Mouse (Mus musculus): ENCODE measurements around the gene Arhgap19. TPM values are rescaled to one million over a fixed set of nuclear protein-coding genes. Genes with fewer than 3 reads are reported as not detected.

Arhgap19 gene
- polyA plus RNA-seq, 1 experiment from 2014 or later = 3.5 TPM

- ATAC-seq (ENCODE audit: low FRiP score, low TSS enrichment) (no peak), DNase-seq (ENCODE audit: low spot score) (no peak)
- TF ChIP-seq EP300 (optimal IDR thresholded peaks at IDR 0.05) (no peak), CTCF (IDR thresholded peaks at IDR 0.05; ENCODE audit: low read depth) (no peak)
- Histone ChIP-seq H3K36me3 (ENCODE audit: control insufficient read depth, insufficient read depth, low read length) (no peaks in the 10 kb centered on the region), H3K4me2 (replicated peaks; ENCODE audit: low read depth) (no peak overlapping the region), H3K4me3 (ENCODE audit: low read depth, low read length) (no peak overlapping the region), H3K27me3 (ENCODE audit: control insufficient read depth, insufficient read depth, low read length) (no peaks in the 10 kb centered on the region), H3K9me3 (ENCODE audit: control insufficient read depth, low read length) (no peaks in the 10 kb centered on the region), H3K4me1 (replicated peaks; ENCODE audit: control insufficient read depth, insufficient read depth) (no peaks in the 10 kb centered on the region), H3K27ac (replicated peaks) (no peak overlapping the region), H3K9ac (ENCODE audit: low read length) (no peak overlapping the region)
- WGBS = 68% methylated on average over 5 of the region's 5 CpGs
Measured at GRCm38 (mm10) chr19:41766628-41767027, 35.2 kb downstream of the Arhgap19 start.

GRCm38 (mm10) chr19:41763870-41764660, 37.8 kb downstream of the Arhgap19 start:
- H3K27me3 ChIP-seq (ENCODE audit: control insufficient read depth, insufficient read depth, low read length) = no peaks in the 10 kb centered on the region
- WGBS = 28% methylated on average over 12 of the region's 12 CpGs
- ATAC-seq (ENCODE audit: low FRiP score, low TSS enrichment) (peak; percentile 71), DNase-seq (ENCODE audit: low spot score) (peak; percentile 85)
- H3K9ac ChIP-seq (ENCODE audit: low read length) = no peak overlapping the region
- H3K4me3 ChIP-seq (ENCODE audit: low read depth, low read length) = no peak overlapping the region
- no peak overlapping the region for H3K27ac ChIP-seq (replicated peaks)
- H3K36me3 ChIP-seq (ENCODE audit: control insufficient read depth, insufficient read depth, low read length) = no peaks in the 10 kb centered on the region
- no peaks in the 10 kb centered on the region for H3K4me1 ChIP-seq (replicated peaks; ENCODE audit: control insufficient read depth, insufficient read depth)
- no peak overlapping the region for H3K4me2 ChIP-seq (replicated peaks; ENCODE audit: low read depth)
- peak; percentile 97 for TF ChIP-seq CTCF (IDR thresholded peaks at IDR 0.05; ENCODE audit: low read depth)
- no peak for TF ChIP-seq EP300 (optimal IDR thresholded peaks at IDR 0.05)
- H3K9me3 ChIP-seq (ENCODE audit: control insufficient read depth, low read length) = no peaks in the 10 kb centered on the region

- peak; percentile 58 for DNase-seq (ENCODE audit: low spot score)
- Histone ChIP-seq H3K4me2 (replicated peaks; ENCODE audit: low read depth) (no peak overlapping the region), H3K9me3 (ENCODE audit: control insufficient read depth, low read length) (no peaks in the 10 kb centered on the region), H3K27ac (replicated peaks) (no peak overlapping the region), H3K9ac (ENCODE audit: low read length) (no peak overlapping the region), H3K36me3 (ENCODE audit: control insufficient read depth, insufficient read depth, low read length) (no peaks in the 10 kb centered on the region), H3K4me3 (ENCODE audit: low read depth, low read length) (no peak overlapping the region), H3K27me3 (ENCODE audit: control insufficient read depth, insufficient read depth, low read length) (no peaks in the 10 kb centered on the region), H3K4me1 (replicated peaks; ENCODE audit: control insufficient read depth, insufficient read depth) (no peaks in the 10 kb centered on the region)
- TF ChIP-seq CTCF (IDR thresholded peaks at IDR 0.05; ENCODE audit: low read depth) (peak; percentile 79), EP300 (optimal IDR thresholded peaks at IDR 0.05) (no peak)
- ATAC-seq (ENCODE audit: low FRiP score, low TSS enrichment) = no peak
- 43% methylated on average over 9 of the region's 9 CpGs for WGBS
Measured at GRCm38 (mm10) chr19:41761529-41761928, 40.3 kb downstream of the Arhgap19 start.

GRCm38 (mm10) chr19:41759765-41760164, 42.1 kb downstream of the Arhgap19 start:
- DNase-seq (ENCODE audit: low spot score) (no peak), ATAC-seq (ENCODE audit: low FRiP score, low TSS enrichment) (no peak)
- no peak overlapping the region for H3K4me3 ChIP-seq (ENCODE audit: low read depth, low read length)
- H3K9me3 ChIP-seq (ENCODE audit: control insufficient read depth, low read length) = no peaks in the 10 kb centered on the region
- TF ChIP-seq EP300 (optimal IDR thresholded peaks at IDR 0.05) (no peak), CTCF (IDR thresholded peaks at IDR 0.05; ENCODE audit: low read depth) (0 out of 2 replicates have a peak, but pooled peaks have one; percentile 15)
- no peaks in the 10 kb centered on the region for H3K4me1 ChIP-seq (replicated peaks; ENCODE audit: control insufficient read depth, insufficient read depth)
- H3K9ac ChIP-seq (ENCODE audit: low read length) = no peak overlapping the region
- 81% methylated on average over 6 of the region's 6 CpGs for WGBS
- H3K4me2 ChIP-seq (replicated peaks; ENCODE audit: low read depth) = no peak overlapping the region
- H3K27me3 ChIP-seq (ENCODE audit: control insufficient read depth, insufficient read depth, low read length) = no peaks in the 10 kb centered on the region
- H3K36me3 ChIP-seq (ENCODE audit: control insufficient read depth, insufficient read depth, low read length) = no peaks in the 10 kb centered on the region
- H3K27ac ChIP-seq (replicated peaks) = no peak overlapping the region

GRCm38 (mm10) chr19:41759270-41759669, 42.6 kb downstream of the Arhgap19 start:
- H3K9me3 ChIP-seq (ENCODE audit: control insufficient read depth, low read length) = no peaks in the 10 kb centered on the region
- no peaks in the 10 kb centered on the region for H3K36me3 ChIP-seq (ENCODE audit: control insufficient read depth, insufficient read depth, low read length)
- DNase-seq (ENCODE audit: low spot score) (no peak), ATAC-seq (ENCODE audit: low FRiP score, low TSS enrichment) (no peak)
- H3K4me1 ChIP-seq (replicated peaks; ENCODE audit: control insufficient read depth, insufficient read depth) = no peaks in the 10 kb centered on the region
- H3K9ac ChIP-seq (ENCODE audit: low read length) = no peak overlapping the region
- no peak overlapping the region for H3K27ac ChIP-seq (replicated peaks)
- no peak overlapping the region for H3K4me2 ChIP-seq (replicated peaks; ENCODE audit: low read depth)
- TF ChIP-seq CTCF (IDR thresholded peaks at IDR 0.05; ENCODE audit: low read depth) (no peak), EP300 (optimal IDR thresholded peaks at IDR 0.05) (no peak)
- WGBS = 84% methylated on average over 5 of the region's 5 CpGs
- no peak overlapping the region for H3K4me3 ChIP-seq (ENCODE audit: low read depth, low read length)
- no peaks in the 10 kb centered on the region for H3K27me3 ChIP-seq (ENCODE audit: control insufficient read depth, insufficient read depth, low read length)

- H3K4me3 ChIP-seq (ENCODE audit: low read depth, low read length) = no peak overlapping the region
- no peak for DNase-seq (ENCODE audit: low spot score)
- no peaks in the 10 kb centered on the region for H3K36me3 ChIP-seq (ENCODE audit: control insufficient read depth, insufficient read depth, low read length)
- H3K4me2 ChIP-seq (replicated peaks; ENCODE audit: low read depth) = no peak overlapping the region
- H3K4me1 ChIP-seq (replicated peaks; ENCODE audit: control insufficient read depth, insufficient read depth) = no peaks in the 10 kb centered on the region
- H3K27ac ChIP-seq (replicated peaks) = no peak overlapping the region
- H3K9ac ChIP-seq (ENCODE audit: low read length) = no peak overlapping the region
- no peak for ATAC-seq (ENCODE audit: low FRiP score, low TSS enrichment)
- WGBS = 79% methylated on average over 15 of the region's 15 CpGs
- TF ChIP-seq EP300 (optimal IDR thresholded peaks at IDR 0.05) (no peak), CTCF (IDR thresholded peaks at IDR 0.05; ENCODE audit: low read depth) (no peak)
- no peaks in the 10 kb centered on the region for H3K9me3 ChIP-seq (ENCODE audit: control insufficient read depth, low read length)
- no peaks in the 10 kb centered on the region for H3K27me3 ChIP-seq (ENCODE audit: control insufficient read depth, insufficient read depth, low read length)
Measured at GRCm38 (mm10) chr19:41754760-41755159, 47.1 kb downstream of the Arhgap19 start.

Measured in stomach, postnatal 0 days (tissue).